Mouse (Mus musculus): Measurements from ENCODE around the gene 1110059E24Rik.

- TF ChIP-seq CTCF (IDR thresholded peaks at IDR 0.05; ENCODE audit: control insufficient read depth, insufficient read depth, insufficient replicate concordance, low read depth, low read length) (no peak), POLR2A (IDR thresholded peaks at IDR 0.05; ENCODE audit: control insufficient read depth, low read depth, low read length) (no peak)
These were observed 84.8 kb downstream of the 1110059E24Rik start for GRCm38 (mm10) chr19:21567933-21568332.
